Mouse (Mus musculus) right cerebral cortex, postnatal 14 days (tissue): Measurements from ENCODE around the gene Gfer.

Source experiments
- DNase-seq: peaks from one replicate; pipeline ENCODE4 v3.0.0; 2022

The Gfer gene

DNA sequence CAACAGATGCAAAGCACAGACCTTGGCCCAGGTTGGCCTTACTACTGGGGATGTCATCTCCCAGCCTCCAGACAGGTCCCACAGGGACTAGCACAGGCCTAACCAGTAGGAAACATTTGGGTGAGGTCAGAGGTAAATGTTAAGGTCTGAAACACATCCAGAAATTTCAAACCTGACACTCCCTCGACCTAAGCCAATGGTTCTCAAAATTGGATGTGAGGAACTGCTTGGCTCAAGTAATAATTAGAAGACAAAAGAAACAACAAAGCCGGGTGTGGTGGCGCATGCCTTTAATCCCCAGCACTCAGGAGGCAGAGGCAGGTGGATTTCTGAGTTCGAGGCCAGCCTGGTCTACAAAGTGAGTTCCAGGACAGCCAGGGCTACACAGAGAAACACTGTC, 49.6 kb downstream of the Gfer start:
- no peak for DNase-seq

GRCm38 (mm10) chr17:24645916-24646315, 50.0 kb downstream of the Gfer start:
- no peak for DNase-seq

DNA sequence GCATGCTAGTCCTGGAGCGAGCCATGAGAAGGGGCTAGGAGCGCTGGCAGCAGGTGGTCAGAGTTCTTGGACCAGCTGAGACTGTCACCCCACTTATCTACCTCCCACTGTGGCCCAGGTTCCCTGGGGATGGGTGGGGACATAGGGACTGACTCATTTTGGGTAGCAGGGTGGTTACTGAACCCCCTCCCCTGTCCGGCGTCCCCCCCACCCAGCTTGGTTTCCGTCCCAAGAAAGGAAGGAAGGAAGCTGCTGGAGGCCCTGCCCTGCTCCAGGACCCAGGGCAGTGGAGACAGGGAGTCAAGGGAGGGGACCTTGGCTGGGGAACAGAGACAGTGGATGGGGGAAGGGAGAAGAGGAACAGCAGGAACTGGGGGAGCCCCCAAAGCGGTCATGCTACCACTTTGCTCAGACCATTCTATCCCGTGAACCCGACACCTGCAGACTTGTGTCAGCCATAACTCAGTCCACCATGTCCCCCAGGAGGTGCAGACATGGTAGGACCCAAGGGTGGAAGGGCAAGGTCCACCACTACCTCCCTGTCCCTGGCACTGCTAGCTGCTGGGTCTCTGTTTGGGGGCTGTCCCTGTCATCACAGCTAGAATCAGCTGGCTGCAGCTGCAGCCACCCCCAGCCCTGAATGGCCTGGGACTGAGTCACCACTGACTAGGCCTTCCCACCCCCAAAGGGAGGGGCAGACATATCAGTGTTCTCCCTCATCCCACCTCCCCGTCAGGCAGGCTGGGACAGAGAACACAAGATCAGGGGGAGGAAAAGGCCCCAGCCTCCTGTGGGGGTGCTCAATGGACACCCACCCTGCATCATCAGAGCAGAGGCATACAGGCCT, 50.9 kb downstream of the Gfer start:
- DNase-seq, result no peak

- DNase-seq, result no peak
Measured at GRCm38 (mm10) chr17:24644030-24644715, 51.8 kb downstream of the Gfer start.
